Mouse (Mus musculus) midbrain, embryonic 14.5 days (tissue): ENCODE results near the gene Galt. TPM values are rescaled to one million over a fixed set of nuclear protein-coding genes. Genes with fewer than 3 reads are reported as not detected.

Experiments
- ATAC-seq: fragments of 200-750 bp; cut with Nextera tagmentation; 2 replicates; pipeline ENCODE4 v1.8.0; 2017; ENCODE audit warnings: moderate number of reproducible peaks, moderate library complexity; ENCODE audit not compliant: low FRiP score, low TSS enrichment
- DNase-seq: peaks from one replicate; pipeline ENCODE4 v3.0.0-alpha.2; 2015
- H3K27ac ChIP-seq: fragments of 300-500 bp; sonication (generic); replicated peaks from 2 replicates; pipeline ENCODE4 v1.5.1; 2014; ENCODE audit warnings: mild to moderate bottlenecking, low read depth, low read length, moderate library complexity
- H3K27me3 ChIP-seq: fragments of 300-500 bp; sonication (generic); 2 replicates; pipeline ENCODE4 v1.6.1; 2014; ENCODE audit warnings: low read length, control low read depth, mixed read lengths; ENCODE audit not compliant: control insufficient read depth, insufficient read depth
- H3K36me3 ChIP-seq: fragments of 300-500 bp; sonication (generic); 2 replicates; pipeline ENCODE4 v1.6.1; 2014; ENCODE audit warnings: low read length, control low read depth; ENCODE audit not compliant: control insufficient read depth, insufficient read depth
- H3K4me1 ChIP-seq: fragments of 300-500 bp; sonication (generic); 2 replicates; pipeline ENCODE4 v1.6.1; 2014; ENCODE audit warnings: mild to moderate bottlenecking, antibody characterized with exemption, low read length, control low read depth; ENCODE audit not compliant: control insufficient read depth, insufficient read depth
- H3K4me2 ChIP-seq: fragments of 300-500 bp; sonication (generic); 2 replicates; pipeline ENCODE4 v1.6.1; 2014; ENCODE audit warnings: mild to moderate bottlenecking, low read length, moderate library complexity
- H3K4me3 ChIP-seq: fragments of 300-500 bp; sonication (generic); replicated peaks from 2 replicates; pipeline ENCODE4 v1.5.1; 2014; ENCODE audit warnings: low read depth, low read length
- H3K9ac ChIP-seq: fragments of 300-500 bp; sonication (generic); replicated peaks from 2 replicates; pipeline ENCODE4 v1.6.1; 2014; ENCODE audit warnings: mild to moderate bottlenecking, low read length, moderate library complexity
- H3K9me3 ChIP-seq: fragments of 300-500 bp; sonication (generic); 2 replicates; pipeline ENCODE4 v1.6.1; 2016; ENCODE audit warnings: low read length, control low read depth, mixed read lengths; ENCODE audit not compliant: control insufficient read depth
- WGBS: fragments of 180-500 bp; shearing (Covaris S2); extraction: QIAGEN DNeasy Blood & Tissue Kit; methylation state at CpG from one replicate; pipeline ENCODE4 v1.1.7; 2014; 5-methylcytosine and 5-hydroxymethylcytosine counted together
- polyA plus RNA-seq: library from polyadenylated mRNA; unstranded; fragments of >200 nt; fragmentation: Nextera tagmentation; extraction: Ambion mirVana; gene quantifications from 2 replicates; pipeline ENCODE4 v1.2.1, GENCODE M21; 2014

Gene Galt
- polyA plus RNA-seq, 1 experiment from 2014 or later, result 38.8 TPM

DNA sequence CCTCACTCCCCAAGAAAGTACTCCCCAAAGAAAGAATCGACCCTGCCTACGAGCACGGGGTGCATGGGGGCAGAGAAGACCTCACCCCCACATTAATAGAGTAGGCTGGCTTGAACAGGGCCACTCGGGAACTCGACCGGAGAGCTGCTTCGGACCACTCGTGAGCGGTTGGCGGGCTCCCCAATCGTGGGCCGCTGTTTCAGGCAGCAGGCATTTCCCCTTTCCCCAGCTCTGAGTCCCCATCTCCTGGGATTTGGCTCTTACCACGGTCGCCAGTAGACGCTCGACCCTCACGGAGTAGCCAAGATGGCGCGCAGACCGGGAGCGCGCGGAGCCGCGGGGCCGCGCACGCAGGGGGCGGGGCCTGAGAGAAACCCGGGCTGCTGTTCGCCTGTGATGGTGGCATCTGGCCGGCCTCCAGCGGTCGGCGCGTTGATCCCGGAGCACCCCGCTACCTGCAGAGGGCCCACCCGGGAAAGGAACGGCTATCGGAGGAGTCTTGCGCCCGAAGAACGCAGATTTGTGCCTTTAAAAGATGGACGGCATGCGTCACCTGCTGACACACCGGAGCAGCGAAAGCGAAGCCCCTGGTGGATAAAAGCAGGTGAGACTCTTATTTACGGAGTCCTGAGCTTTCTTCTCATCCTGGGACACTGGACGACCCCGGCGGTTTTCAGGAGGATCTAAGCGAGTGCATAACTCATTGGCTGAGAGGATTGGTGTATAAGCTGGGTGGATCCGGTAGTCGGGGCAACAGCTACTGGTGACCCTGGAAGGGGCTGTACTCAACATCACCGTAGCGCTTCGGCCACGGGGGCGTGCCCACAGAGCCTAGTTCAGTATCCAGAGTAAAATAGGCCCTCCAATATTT, 41.6 kb upstream of the Galt start, which contains the start of gene Rpp25l:
Gene Rpp25l (minus strand): TSS at position 338 of the 871 bp plus-strand sequence.
- no peaks in the 10 kb centered on the region for H3K27me3 ChIP-seq
- H3K36me3 ChIP-seq, result peaks cover 30% of the 10 kb centered on the region
- peak; percentile 81 for ATAC-seq
- H3K9ac ChIP-seq, result peak within 1 kb of the TSS; percentile 84
- H3K27ac ChIP-seq, result peak within 1 kb of the TSS; percentile 78
- H3K4me1 ChIP-seq, result peaks cover 18% of the 10 kb centered on the region
- peak within 1 kb of the TSS; percentile 79 for H3K4me3 ChIP-seq
- under 1% methylated on average over 61 of the region's 61 CpGs for WGBS
- peak within 1 kb of the TSS; percentile 96 for H3K4me2 ChIP-seq
- no peaks in the 10 kb centered on the region for H3K9me3 ChIP-seq
- peak; percentile 94 for DNase-seq

DNA sequence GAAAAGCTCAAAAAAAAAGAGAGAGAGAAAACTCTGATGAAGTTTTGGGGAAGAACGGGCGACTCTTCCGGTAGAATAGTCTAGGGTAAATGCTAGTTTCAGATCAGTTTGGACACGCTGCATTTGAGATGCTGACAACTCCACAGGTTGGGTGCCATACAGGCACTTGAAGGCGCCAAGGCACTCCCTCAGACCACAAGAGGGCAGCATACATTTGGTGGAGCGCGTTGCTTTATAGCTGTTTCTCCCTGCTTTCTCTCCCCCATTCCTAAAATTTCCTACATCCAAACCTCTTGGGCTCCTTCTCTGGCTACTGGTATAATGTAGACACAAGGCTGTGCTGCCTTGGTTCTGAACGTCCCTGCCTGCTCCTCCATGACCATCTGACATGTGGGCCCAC, 40.8 kb upstream of the Galt start:
- Histone ChIP-seq H3K4me1 (peaks cover 18% of the 10 kb centered on the region), H3K27ac (no peak overlapping the region)

GRCm38 (mm10) chr4:41715082-41715481, 39.9 kb upstream of the Galt start:
- no peak for DNase-seq
- no peak overlapping the region for H3K9ac ChIP-seq
- WGBS, result 76% methylated on average over 8 of the region's 8 CpGs

More for the DNA sequence above, 40.8 kb upstream of the Galt start:
- Histone ChIP-seq H3K9ac (no peak overlapping the region), H3K4me2 (peak overlapping the region; percentile 96), H3K4me3 (0 out of 2 replicates have a peak overlapping the region, but pooled peaks have one; percentile 79), H3K9me3 (no peaks in the 10 kb centered on the region), H3K27me3 (no peaks in the 10 kb centered on the region), H3K36me3 (peaks cover 38% of the 10 kb centered on the region)
- peak; percentile 91 for DNase-seq
- WGBS, result 10% methylated on average over 8 of the region's 8 CpGs
- ATAC-seq, result no peak

GRCm38 (mm10) chr4:41715596-41715995, 39.4 kb upstream of the Galt start:
- no peak overlapping the region for H3K4me3 ChIP-seq
- H3K4me2 ChIP-seq, result no peak overlapping the region
- no peak overlapping the region for H3K9ac ChIP-seq
- no peaks in the 10 kb centered on the region for H3K9me3 ChIP-seq
- 83% methylated on average over 5 of the region's 5 CpGs for WGBS
- H3K27ac ChIP-seq, result no peak overlapping the region
- peak; percentile 66 for DNase-seq
- ATAC-seq, result no peak
- no peaks in the 10 kb centered on the region for H3K27me3 ChIP-seq
- H3K4me1 ChIP-seq, result peaks cover 18% of the 10 kb centered on the region
- peaks cover 50% of the 10 kb centered on the region for H3K36me3 ChIP-seq

More at GRCm38 (mm10) chr4:41715082-41715481, 39.9 kb upstream of the Galt start:
- Histone ChIP-seq H3K4me3 (no peak overlapping the region), H3K4me2 (no peak overlapping the region), H3K27me3 (no peaks in the 10 kb centered on the region), H3K9me3 (no peaks in the 10 kb centered on the region), H3K4me1 (peaks cover 18% of the 10 kb centered on the region), H3K27ac (no peak overlapping the region), H3K36me3 (peaks cover 45% of the 10 kb centered on the region)
- no peak for ATAC-seq

- Histone ChIP-seq H3K9ac (no peak overlapping the region), H3K4me3 (no peak overlapping the region), H3K4me2 (no peak overlapping the region), H3K36me3 (peaks cover 49% of the 10 kb centered on the region), H3K27ac (no peak overlapping the region; the same call in 1 of the 2 replicates), H3K27me3 (no peaks in the 10 kb centered on the region), H3K9me3 (no peaks in the 10 kb centered on the region), H3K4me1 (peaks cover 16% of the 10 kb centered on the region)
- ATAC-seq (no peak), DNase-seq (no peak)
- 72% methylated on average over 6 of the region's 6 CpGs for WGBS
Observed at GRCm38 (mm10) chr4:41716834-41717233, 38.2 kb upstream of the Galt start.

GRCm38 (mm10) chr4:41722918-41723351, 32.1 kb upstream of the Galt start, which contains the start of gene Dctn3:
Gene Dctn3, minus strand, starts transcription at chr4:41723170.
- H3K9ac ChIP-seq, result peak within 1 kb of the TSS; percentile 71
- H3K4me3 ChIP-seq, result peak within 1 kb of the TSS; percentile 79
- H3K27ac ChIP-seq, result no peak within 1 kb of the TSS
- ATAC-seq (peak; percentile 96), DNase-seq (peak; percentile 99)
- H3K4me2 ChIP-seq, result peak within 1 kb of the TSS; percentile 66
- no peaks in the 10 kb centered on the region for H3K9me3 ChIP-seq
- WGBS, result under 1% methylated on average over 27 of the region's 27 CpGs
- peaks cover 14% of the 10 kb centered on the region for H3K4me1 ChIP-seq
- H3K27me3 ChIP-seq, result peaks cover 37% of the 10 kb centered on the region
- peaks cover 27% of the 10 kb centered on the region for H3K36me3 ChIP-seq

GRCm38 (mm10) chr4:41726826-41727621, 28.0 kb upstream of the Galt start:
- Histone ChIP-seq H3K4me3 (no peak overlapping the region), H3K27me3 (peaks cover 70% of the 10 kb centered on the region), H3K4me2 (peak overlapping the region; percentile 27), H3K4me1 (peaks cover 16% of the 10 kb centered on the region), H3K9me3 (no peaks in the 10 kb centered on the region), H3K9ac (no peak overlapping the region; the same call in 1 of the 2 replicates), H3K36me3 (no peaks in the 10 kb centered on the region), H3K27ac (no peak overlapping the region)
- 16% methylated on average over 20 of the region's 20 CpGs for WGBS
- DNase-seq (no peak), ATAC-seq (no peak)

DNA sequence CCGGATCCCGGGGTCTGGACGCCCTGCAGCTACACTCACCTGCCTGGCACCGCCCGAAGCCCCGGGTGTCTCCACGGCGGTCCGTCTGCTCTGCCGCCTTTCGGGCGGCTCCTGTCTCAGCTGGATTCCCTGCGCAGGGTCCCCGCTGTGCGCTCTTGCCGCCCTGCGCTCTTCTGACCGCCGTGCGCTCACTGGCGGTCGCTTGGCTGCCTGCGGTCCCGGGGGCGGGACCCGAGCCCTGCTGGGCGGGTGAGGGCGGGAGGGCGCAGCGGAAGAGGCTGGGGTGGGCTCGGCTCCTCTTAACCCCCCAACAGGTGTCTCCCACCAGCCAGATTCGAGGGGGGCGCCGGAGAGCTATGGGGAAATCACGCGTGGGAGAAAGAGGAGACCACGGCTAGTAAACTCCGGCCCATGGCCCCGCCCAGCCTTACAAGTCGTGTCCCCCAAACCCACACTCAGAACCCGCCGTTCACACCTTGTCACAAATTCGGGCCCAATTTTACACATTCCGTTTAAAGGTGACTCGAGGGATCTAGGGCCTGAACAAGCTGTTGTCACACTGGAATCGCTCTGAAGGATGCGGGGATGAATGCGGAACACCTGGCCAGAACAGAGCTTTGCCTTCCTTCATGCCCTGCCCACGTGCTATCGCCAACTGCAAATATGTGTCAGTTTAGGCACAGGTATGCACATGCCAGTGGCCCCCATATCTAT, 23.8 kb upstream of the Galt start, which contains the start of gene Arid3c:
Gene Arid3c (minus strand): TSS at position 91 of the 714 bp plus-strand sequence.
- peaks cover 11% of the 10 kb centered on the region for H3K4me1 ChIP-seq
- peak within 1 kb of the TSS; percentile 32 for H3K4me3 ChIP-seq
- ATAC-seq, result no peak
- peaks cover 52% of the 10 kb centered on the region for H3K27me3 ChIP-seq
- DNase-seq, result peak; percentile 51
- WGBS, result 2% methylated on average over 50 of the region's 50 CpGs
- peak within 1 kb of the TSS; percentile 9; the same call in 1 of the 2 replicates for H3K9ac ChIP-seq
- no peaks in the 10 kb centered on the region for H3K9me3 ChIP-seq
- H3K27ac ChIP-seq, result no peak within 1 kb of the TSS
- peak within 1 kb of the TSS; percentile 52 for H3K4me2 ChIP-seq
- H3K36me3 ChIP-seq, result no peaks in the 10 kb centered on the region
